Mouse (Mus musculus) forebrain, embryonic 14.5 days (tissue): ENCODE results near the gene Gm10974. TPM values are rescaled to one million over a fixed set of nuclear protein-coding genes. Genes with fewer than 3 reads are reported as not detected.
A peak's percentile ranks its signal among the peaks of the same experiment; 100 is the strongest.

Experiments
- ATAC-seq: fragments of 200-750 bp; cut with Nextera tagmentation; 2 replicates; pipeline ENCODE4 v1.8.0; 2017; ENCODE audit warnings: mild to moderate bottlenecking, moderate library complexity
- DNase-seq: peaks from one replicate; pipeline ENCODE4 v3.0.0-alpha.2; 2015; ENCODE audit warnings: low spot score
- H3K27ac ChIP-seq: fragments of 300-500 bp; sonication (generic); 2 replicates; pipeline ENCODE4 v1.5.1; 2014; ENCODE audit warnings: low read depth, mild to moderate bottlenecking, control low read depth, low read length, moderate library complexity
- H3K27me3 ChIP-seq: fragments of 300-500 bp; sonication (generic); replicated peaks from 2 replicates; pipeline ENCODE4 v1.6.1; 2014; ENCODE audit warnings: low read length, control low read depth, mixed read lengths; ENCODE audit not compliant: control insufficient read depth, insufficient read depth
- H3K36me3 ChIP-seq: fragments of 300-500 bp; sonication (generic); 2 replicates; pipeline ENCODE4 v1.6.1; 2014; ENCODE audit warnings: low read length, control low read depth; ENCODE audit not compliant: control insufficient read depth, insufficient read depth
- H3K4me1 ChIP-seq: fragments of 300-500 bp; sonication (generic); 2 replicates; pipeline ENCODE4 v1.6.1; 2014; ENCODE audit warnings: antibody characterized with exemption, low read length, control low read depth; ENCODE audit not compliant: control insufficient read depth, insufficient read depth
- H3K4me2 ChIP-seq: fragments of 300-500 bp; sonication (generic); 2 replicates; pipeline ENCODE4 v1.6.1; 2014; ENCODE audit warnings: mild to moderate bottlenecking, control low read depth, low read length
- H3K4me3 ChIP-seq: fragments of 300-500 bp; sonication (generic); 2 replicates; pipeline ENCODE4 v1.5.1; 2014; ENCODE audit warnings: low read depth, low read length, control low read depth
- H3K9ac ChIP-seq: fragments of 300-500 bp; sonication (generic); 2 replicates; pipeline ENCODE4 v1.6.1; 2014; ENCODE audit warnings: mild to moderate bottlenecking, low read length, control low read depth, moderate library complexity
- H3K9me3 ChIP-seq: fragments of 300-500 bp; sonication (generic); replicated peaks from 2 replicates; pipeline ENCODE4 v1.6.1; 2016; ENCODE audit warnings: low read length, control low read depth, mixed read lengths; ENCODE audit not compliant: control insufficient read depth
- WGBS: fragments of 180-500 bp; shearing (Covaris S2); extraction: QIAGEN DNeasy Blood & Tissue Kit; methylation state at CpG from one replicate; pipeline ENCODE4 v1.1.7; 2014; 5-methylcytosine and 5-hydroxymethylcytosine counted together
- polyA plus RNA-seq: library from polyadenylated mRNA; unstranded; fragments of >200 nt; fragmentation: Nextera tagmentation; extraction: Ambion mirVana; gene quantifications from 2 replicates; pipeline ENCODE4 v1.2.1, GENCODE M21; 2014

Gene Gm10974
- polyA plus RNA-seq, 1 experiment from 2014 or later = not detected

GRCm38 (mm10) chr7:66336955-66337354 is 28.8 kb upstream of the Gm10974 start:
- Histone ChIP-seq H3K4me1 (no peaks in the 10 kb centered on the region), H3K27me3 (no peaks in the 10 kb centered on the region), H3K4me2 (no peak overlapping the region), H3K27ac (no peak overlapping the region), H3K4me3 (no peak overlapping the region), H3K9me3 (no peaks in the 10 kb centered on the region), H3K9ac (no peak overlapping the region), H3K36me3 (no peaks in the 10 kb centered on the region)
- 95% methylated on average over 2 of the region's 2 CpGs for WGBS
- ATAC-seq (no peak), DNase-seq (no peak)

GRCm38 (mm10) chr7:66339625-66340024 is 26.1 kb upstream of the Gm10974 start:
- Histone ChIP-seq H3K4me3 (no peak overlapping the region), H3K4me1 (no peaks in the 10 kb centered on the region), H3K27ac (no peak overlapping the region), H3K27me3 (no peaks in the 10 kb centered on the region), H3K36me3 (no peaks in the 10 kb centered on the region), H3K9me3 (no peaks in the 10 kb centered on the region), H3K4me2 (no peak overlapping the region), H3K9ac (no peak overlapping the region)
- ATAC-seq = no peak
- no peak for DNase-seq
- WGBS = 61% methylated on average over 5 of the region's 5 CpGs

GRCm38 (mm10) chr7:66340044-66340443 is 25.7 kb upstream of the Gm10974 start:
- H3K27ac ChIP-seq = no peak overlapping the region
- no peaks in the 10 kb centered on the region for H3K27me3 ChIP-seq
- H3K4me1 ChIP-seq = no peaks in the 10 kb centered on the region
- no peak overlapping the region for H3K4me2 ChIP-seq
- no peaks in the 10 kb centered on the region for H3K9me3 ChIP-seq
- no peaks in the 10 kb centered on the region for H3K36me3 ChIP-seq
- WGBS = 67% methylated on average over 3 of the region's 3 CpGs
- no peak overlapping the region for H3K9ac ChIP-seq
- DNase-seq (no peak), ATAC-seq (no peak)
- H3K4me3 ChIP-seq = no peak overlapping the region

GRCm38 (mm10) chr7:66342323-66342722 is 23.4 kb upstream of the Gm10974 start:
- H3K9ac ChIP-seq = no peak overlapping the region
- no peak overlapping the region for H3K4me2 ChIP-seq
- H3K36me3 ChIP-seq = no peaks in the 10 kb centered on the region
- H3K4me3 ChIP-seq = no peak overlapping the region
- no peak for ATAC-seq
- H3K9me3 ChIP-seq = no peaks in the 10 kb centered on the region
- DNase-seq = peak; percentile 24
- H3K27ac ChIP-seq = no peak overlapping the region
- no peaks in the 10 kb centered on the region for H3K27me3 ChIP-seq
- no peaks in the 10 kb centered on the region for H3K4me1 ChIP-seq
- WGBS = 42% methylated on average over 4 of the region's 4 CpGs

GRCm38 (mm10) chr7:66342831-66343230 is 22.9 kb upstream of the Gm10974 start:
- no peak for ATAC-seq
- no peaks in the 10 kb centered on the region for H3K36me3 ChIP-seq
- WGBS = 80% methylated on average over 6 of the region's 6 CpGs
- no peak overlapping the region for H3K27ac ChIP-seq
- H3K27me3 ChIP-seq = no peaks in the 10 kb centered on the region
- H3K9me3 ChIP-seq = no peaks in the 10 kb centered on the region
- no peaks in the 10 kb centered on the region for H3K4me1 ChIP-seq
- H3K9ac ChIP-seq = no peak overlapping the region
- no peak for DNase-seq
- H3K4me3 ChIP-seq = no peak overlapping the region
- H3K4me2 ChIP-seq = no peak overlapping the region

- H3K9me3 ChIP-seq = no peaks in the 10 kb centered on the region
- H3K27me3 ChIP-seq = no peaks in the 10 kb centered on the region
- H3K27ac ChIP-seq = no peak overlapping the region
- no peaks in the 10 kb centered on the region for H3K36me3 ChIP-seq
- H3K4me3 ChIP-seq = no peak overlapping the region
- H3K4me2 ChIP-seq = no peak overlapping the region
- ATAC-seq = no peak
- H3K9ac ChIP-seq = no peak overlapping the region
- no peak for DNase-seq
- no peaks in the 10 kb centered on the region for H3K4me1 ChIP-seq
- WGBS = 86% methylated on average over 5 of the region's 5 CpGs
Observed at GRCm38 (mm10) chr7:66343307-66343706, 22.4 kb upstream of the Gm10974 start.

GRCm38 (mm10) chr7:66346959-66347663 is 18.6 kb upstream of the Gm10974 start:
- WGBS = 40% methylated on average over 9 of the region's 9 CpGs
- H3K9ac ChIP-seq = 0 out of 2 replicates have a peak overlapping the region, but pooled peaks have one; percentile 25
- peak; percentile 63 for ATAC-seq
- no peaks in the 10 kb centered on the region for H3K27me3 ChIP-seq
- no peak overlapping the region for H3K4me2 ChIP-seq
- peak; percentile 45 for DNase-seq
- no peaks in the 10 kb centered on the region for H3K36me3 ChIP-seq
- H3K27ac ChIP-seq = no peak overlapping the region
- H3K4me3 ChIP-seq = no peak overlapping the region
- H3K9me3 ChIP-seq = no peaks in the 10 kb centered on the region
- no peaks in the 10 kb centered on the region for H3K4me1 ChIP-seq

GRCm38 (mm10) chr7:66348588-66348987 is 17.1 kb upstream of the Gm10974 start:
- Histone ChIP-seq H3K9ac (no peak overlapping the region), H3K27me3 (no peaks in the 10 kb centered on the region), H3K4me2 (no peak overlapping the region), H3K9me3 (no peaks in the 10 kb centered on the region), H3K4me3 (no peak overlapping the region), H3K36me3 (no peaks in the 10 kb centered on the region), H3K27ac (no peak overlapping the region), H3K4me1 (no peaks in the 10 kb centered on the region)
- ATAC-seq (no peak), DNase-seq (no peak)
- 89% methylated on average over 10 of the region's 10 CpGs for WGBS

- 79% methylated on average over 11 of the region's 11 CpGs for WGBS
- H3K9ac ChIP-seq = no peak overlapping the region
- no peak for ATAC-seq
Observed at GRCm38 (mm10) chr7:66349670-66350069, 16.0 kb upstream of the Gm10974 start.

More at GRCm38 (mm10) chr7:66349670-66350069, 16.0 kb upstream of the Gm10974 start:
- Histone ChIP-seq H3K36me3 (no peaks in the 10 kb centered on the region), H3K9me3 (no peaks in the 10 kb centered on the region), H3K27ac (no peak overlapping the region), H3K4me2 (no peak overlapping the region), H3K27me3 (no peaks in the 10 kb centered on the region), H3K4me3 (no peak overlapping the region), H3K4me1 (no peaks in the 10 kb centered on the region)
- no peak for DNase-seq
